Mouse (Mus musculus): ENCODE measurements at regions not wholly inside any gene's neighbourhood (a gene's known extent, or its start where the extent isn't known, plus 50 kb on each side); places are given as distances from the start of the nearest gene placed in this dataset.
A peak's percentile ranks its signal among the peaks of the same experiment; 100 is the strongest.
"Not testable (repeated sequence)": the region's sequence is repeated elsewhere in the genome, so short reads cannot be mapped to it uniquely, and the experiment has no call there.

GRCm38 (mm10) chr4:23341240-23341639 is 853.1 kb upstream of the Pou3f2 start:
- H3K27me3 ChIP-seq (ENCODE audit: control insufficient read depth, insufficient read depth, low read length) = no peaks in the 10 kb centered on the region
- H3K9ac ChIP-seq (replicated peaks; ENCODE audit: low read depth, low read length) = no peak overlapping the region
- H3K9me3 ChIP-seq (ENCODE audit: control insufficient read depth, low read length) = no peaks in the 10 kb centered on the region
- ATAC-seq (ENCODE audit: low read depth) = peak; percentile 75
- H3K4me2 ChIP-seq (ENCODE audit: low read depth, low read length) = no peak overlapping the region
- H3K4me3 ChIP-seq (ENCODE audit: low read depth, low read length) = no peak overlapping the region
- no peaks in the 10 kb centered on the region for H3K36me3 ChIP-seq (ENCODE audit: control insufficient read depth, insufficient read depth, low read length)
- H3K27ac ChIP-seq (ENCODE audit: low read depth, low read length) = no peak overlapping the region
- H3K4me1 ChIP-seq (ENCODE audit: control insufficient read depth, insufficient read depth, low read length) = no peaks in the 10 kb centered on the region
- 16% methylated on average over 8 of the region's 8 CpGs for WGBS

GRCm38 (mm10) chr4:23338481-23338880 is 850.3 kb upstream of the Pou3f2 start:
- H3K36me3 ChIP-seq (ENCODE audit: control insufficient read depth, insufficient read depth, low read length) = no peaks in the 10 kb centered on the region
- WGBS = 42% methylated on average over 5 of the region's 5 CpGs
- H3K4me2 ChIP-seq (ENCODE audit: low read depth, low read length) = no peak overlapping the region
- no peaks in the 10 kb centered on the region for H3K27me3 ChIP-seq (ENCODE audit: control insufficient read depth, insufficient read depth, low read length)
- H3K27ac ChIP-seq (ENCODE audit: low read depth, low read length) = no peak overlapping the region
- no peak for ATAC-seq (ENCODE audit: low read depth)
- H3K4me3 ChIP-seq (ENCODE audit: low read depth, low read length) = no peak overlapping the region
- H3K9ac ChIP-seq (replicated peaks; ENCODE audit: low read depth, low read length) = no peak overlapping the region
- H3K9me3 ChIP-seq (ENCODE audit: control insufficient read depth, low read length) = no peaks in the 10 kb centered on the region
- no peaks in the 10 kb centered on the region for H3K4me1 ChIP-seq (ENCODE audit: control insufficient read depth, insufficient read depth, low read length)

GRCm38 (mm10) chr4:23300617-23301016 is 812.5 kb upstream of the Pou3f2 start:
- Histone ChIP-seq H3K9ac (replicated peaks; ENCODE audit: low read depth, low read length) (no peak overlapping the region), H3K4me2 (ENCODE audit: low read depth, low read length) (no peak overlapping the region), H3K4me3 (ENCODE audit: low read depth, low read length) (no peak overlapping the region), H3K36me3 (ENCODE audit: control insufficient read depth, insufficient read depth, low read length) (no peaks in the 10 kb centered on the region), H3K9me3 (ENCODE audit: control insufficient read depth, low read length) (no peaks in the 10 kb centered on the region), H3K27me3 (ENCODE audit: control insufficient read depth, insufficient read depth, low read length) (no peaks in the 10 kb centered on the region), H3K4me1 (ENCODE audit: control insufficient read depth, insufficient read depth, low read length) (no peaks in the 10 kb centered on the region), H3K27ac (ENCODE audit: low read depth, low read length) (no peak overlapping the region)
- ATAC-seq (ENCODE audit: low read depth) = no peak
- WGBS = 10% methylated on average over 2 of the region's 2 CpGs

- 59% methylated on average over 6 of the region's 6 CpGs for WGBS
- H3K4me3 ChIP-seq (ENCODE audit: low read depth, low read length) = no peak overlapping the region
- H3K27me3 ChIP-seq (ENCODE audit: control insufficient read depth, insufficient read depth, low read length) = no peaks in the 10 kb centered on the region
- no peak overlapping the region for H3K9ac ChIP-seq (replicated peaks; ENCODE audit: low read depth, low read length)
- H3K27ac ChIP-seq (ENCODE audit: low read depth, low read length) = no peak overlapping the region
- no peak overlapping the region for H3K4me2 ChIP-seq (ENCODE audit: low read depth, low read length)
- H3K4me1 ChIP-seq (ENCODE audit: control insufficient read depth, insufficient read depth, low read length) = no peaks in the 10 kb centered on the region
- no peaks in the 10 kb centered on the region for H3K36me3 ChIP-seq (ENCODE audit: control insufficient read depth, insufficient read depth, low read length)
- H3K9me3 ChIP-seq (ENCODE audit: control insufficient read depth, low read length) = no peaks in the 10 kb centered on the region
- no peak for ATAC-seq (ENCODE audit: low read depth)
Observed at GRCm38 (mm10) chr4:23280087-23280486, 791.9 kb upstream of the Pou3f2 start.

GRCm38 (mm10) chr4:23275203-23275602 is 787.0 kb upstream of the Pou3f2 start:
- H3K9me3 ChIP-seq (ENCODE audit: control insufficient read depth, low read length) = no peaks in the 10 kb centered on the region
- H3K9ac ChIP-seq (replicated peaks; ENCODE audit: low read depth, low read length) = no peak overlapping the region
- WGBS = 83% methylated on average over 5 of the region's 5 CpGs
- no peaks in the 10 kb centered on the region for H3K4me1 ChIP-seq (ENCODE audit: control insufficient read depth, insufficient read depth, low read length)
- H3K36me3 ChIP-seq (ENCODE audit: control insufficient read depth, insufficient read depth, low read length) = no peaks in the 10 kb centered on the region
- H3K27me3 ChIP-seq (ENCODE audit: control insufficient read depth, insufficient read depth, low read length) = no peaks in the 10 kb centered on the region
- no peak overlapping the region for H3K4me2 ChIP-seq (ENCODE audit: low read depth, low read length)
- no peak for ATAC-seq (ENCODE audit: low read depth)
- no peak overlapping the region for H3K4me3 ChIP-seq (ENCODE audit: low read depth, low read length)
- no peak overlapping the region for H3K27ac ChIP-seq (ENCODE audit: low read depth, low read length)

- Histone ChIP-seq H3K27ac (ENCODE audit: low read depth, low read length) (no peak overlapping the region), H3K4me3 (ENCODE audit: low read depth, low read length) (no peak overlapping the region), H3K27me3 (ENCODE audit: control insufficient read depth, insufficient read depth, low read length) (no peaks in the 10 kb centered on the region)
Observed at GRCm38 (mm10) chr4:23271947-23272346, 783.8 kb upstream of the Pou3f2 start.

GRCm38 (mm10) chr4:23260371-23260770 is 772.2 kb upstream of the Pou3f2 start:
- H3K4me2 ChIP-seq (ENCODE audit: low read depth, low read length) = no peak overlapping the region
- H3K4me1 ChIP-seq (ENCODE audit: control insufficient read depth, insufficient read depth, low read length) = no peaks in the 10 kb centered on the region
- 94% methylated on average over 4 of the region's 4 CpGs for WGBS
- H3K36me3 ChIP-seq (ENCODE audit: control insufficient read depth, insufficient read depth, low read length) = no peaks in the 10 kb centered on the region
- no peaks in the 10 kb centered on the region for H3K27me3 ChIP-seq (ENCODE audit: control insufficient read depth, insufficient read depth, low read length)
- no peaks in the 10 kb centered on the region for H3K9me3 ChIP-seq (ENCODE audit: control insufficient read depth, low read length)
- no peak overlapping the region for H3K9ac ChIP-seq (replicated peaks; ENCODE audit: low read depth, low read length)
- H3K27ac ChIP-seq (ENCODE audit: low read depth, low read length) = no peak overlapping the region
- H3K4me3 ChIP-seq (ENCODE audit: low read depth, low read length) = no peak overlapping the region
- no peak for ATAC-seq (ENCODE audit: low read depth)

More at GRCm38 (mm10) chr4:23271947-23272346, 783.8 kb upstream of the Pou3f2 start:
- H3K9ac ChIP-seq (replicated peaks; ENCODE audit: low read depth, low read length) = no peak overlapping the region
- H3K36me3 ChIP-seq (ENCODE audit: control insufficient read depth, insufficient read depth, low read length) = no peaks in the 10 kb centered on the region
- no peak overlapping the region for H3K4me2 ChIP-seq (ENCODE audit: low read depth, low read length)
- ATAC-seq (ENCODE audit: low read depth) = 0 out of 2 replicates have a peak, but pooled peaks have one; percentile 9
- H3K9me3 ChIP-seq (ENCODE audit: control insufficient read depth, low read length) = no peaks in the 10 kb centered on the region
- no peaks in the 10 kb centered on the region for H3K4me1 ChIP-seq (ENCODE audit: control insufficient read depth, insufficient read depth, low read length)

- Histone ChIP-seq H3K4me2 (ENCODE audit: low read depth, low read length) (no peak overlapping the region), H3K9me3 (ENCODE audit: control insufficient read depth, low read length) (no peaks in the 10 kb centered on the region), H3K27me3 (ENCODE audit: control insufficient read depth, insufficient read depth, low read length) (no peaks in the 10 kb centered on the region), H3K36me3 (ENCODE audit: control insufficient read depth, insufficient read depth, low read length) (no peaks in the 10 kb centered on the region), H3K4me3 (ENCODE audit: low read depth, low read length) (no peak overlapping the region), H3K27ac (ENCODE audit: low read depth, low read length) (no peak overlapping the region), H3K9ac (replicated peaks; ENCODE audit: low read depth, low read length) (no peak overlapping the region), H3K4me1 (ENCODE audit: control insufficient read depth, insufficient read depth, low read length) (no peaks in the 10 kb centered on the region)
- WGBS = 29% methylated on average over 1 of the region's 1 CpGs
- no peak; the same call in 1 of the 2 replicates for ATAC-seq (ENCODE audit: low read depth)
Observed at GRCm38 (mm10) chr4:23234960-23235359, 746.8 kb upstream of the Pou3f2 start.

- H3K4me2 ChIP-seq (ENCODE audit: low read depth, low read length); H3K4me3 ChIP-seq (ENCODE audit: low read depth, low read length); H3K9ac ChIP-seq (replicated peaks; ENCODE audit: low read depth, low read length); ATAC-seq (ENCODE audit: low read depth); H3K9me3 ChIP-seq (ENCODE audit: control insufficient read depth, low read length); H3K36me3 ChIP-seq (ENCODE audit: control insufficient read depth, insufficient read depth, low read length); H3K4me1 ChIP-seq (ENCODE audit: control insufficient read depth, insufficient read depth, low read length); H3K27ac ChIP-seq (ENCODE audit: low read depth, low read length); H3K27me3 ChIP-seq (ENCODE audit: control insufficient read depth, insufficient read depth, low read length): not testable (repeated sequence)
- 92% methylated on average over 1 of the region's 1 CpGs for WGBS
Observed at GRCm38 (mm10) chr4:23194756-23195155, 706.6 kb upstream of the Pou3f2 start.
